Mouse (Mus musculus) gastrocnemius, adult 2 months (tissue): Measurements from ENCODE around the gene Gm2956. TPM values are rescaled to one million over a fixed set of nuclear protein-coding genes. Genes with fewer than 3 reads are reported as not detected.
"Not testable (repeated sequence)": the region's sequence is repeated elsewhere in the genome, so short reads cannot be mapped to it uniquely, and the experiment has no call there.

Experiments
- DNase-seq: peaks from one replicate; pipeline ENCODE4 v3.0.0; 2022
- H3K27ac ChIP-seq: fragments of 200-600 bp; 2 replicates; pipeline ENCODE4 v1.8.1; 2022; ENCODE audit warnings: mild to moderate bottlenecking
- H3K4me3 ChIP-seq: fragments of 200-600 bp; 2 replicates; pipeline ENCODE4 v1.8.1; 2022; ENCODE audit warnings: mild to moderate bottlenecking, moderate library complexity
- CTCF ChIP-seq: fragments of 200-600 bp; IDR thresholded peaks from 2 replicates; pipeline ENCODE4 v1.8.1; 2022; ENCODE audit warnings: antibody characterized with exemption, mild to moderate bottlenecking, moderate library complexity
- intact Hi-C: fragments of 180-260 bp; cut with DNase I; formaldehyde crosslinking; loops from one replicate; pipeline ENCODE4 v1.15.1; 2025
- long read RNA-seq, 2 experiments: library from polyadenylated mRNA; stranded (forward); transcript quantifications; one replicate each; pipeline ENCODE4 v2.0.0; 2021
- total RNA-seq, 2 experiments: library from RNA; stranded (reverse); gene quantifications; 2 replicates each; pipeline ENCODE4 v1.2.3; 2021

The Gm2956 gene
- total RNA-seq: not detected
- long read RNA-seq, experiment 1, partial matches to known transcripts: 0 of 1 reads
- long read RNA-seq, experiment 1, other reads (novel, unspliced or antisense): 1 of 1 reads
- long read RNA-seq, experiment 2, partial matches to known transcripts: 0 of 1 reads
- long read RNA-seq, experiment 2, other reads (novel, unspliced or antisense): 1 of 1 reads

DNA sequence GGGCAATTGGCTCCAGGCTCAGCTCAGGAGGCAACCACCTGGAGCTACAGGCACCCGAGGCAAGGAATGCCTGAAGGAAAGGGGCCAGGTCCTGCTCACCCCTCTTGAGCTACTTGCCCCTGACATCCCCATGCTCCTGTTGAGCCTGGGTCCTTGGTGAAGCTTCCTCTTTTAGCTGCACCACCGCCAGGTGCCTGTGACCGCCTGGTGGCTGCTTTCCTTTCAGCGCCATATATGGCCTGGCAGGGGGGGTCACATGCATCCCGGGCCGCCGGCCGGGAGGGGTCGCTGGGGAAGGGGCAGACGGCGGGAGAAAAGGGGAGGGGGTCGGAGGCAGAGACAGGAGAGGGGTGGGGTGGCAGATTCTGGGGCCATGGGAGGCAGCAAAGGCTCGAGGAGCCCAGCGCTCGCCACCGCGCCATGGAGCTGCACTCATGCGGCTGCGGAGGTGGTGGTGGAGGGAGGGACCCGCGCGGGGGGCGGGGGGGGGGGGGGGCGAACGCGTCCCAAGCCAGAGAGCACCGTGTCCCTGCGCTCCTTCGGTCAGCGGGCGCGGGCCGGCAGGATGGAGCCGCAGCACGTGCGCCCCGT is at the start of gene Gm2956:
Gene Gm2956, plus strand, starts transcription at position 541 of the 591 bp plus-strand sequence.
- DNase-seq, H3K27ac ChIP-seq, intact Hi-C loops: not testable (repeated sequence)
- H3K4me3 ChIP-seq: peak within 1 kb of the TSS; percentile 40

DNA sequence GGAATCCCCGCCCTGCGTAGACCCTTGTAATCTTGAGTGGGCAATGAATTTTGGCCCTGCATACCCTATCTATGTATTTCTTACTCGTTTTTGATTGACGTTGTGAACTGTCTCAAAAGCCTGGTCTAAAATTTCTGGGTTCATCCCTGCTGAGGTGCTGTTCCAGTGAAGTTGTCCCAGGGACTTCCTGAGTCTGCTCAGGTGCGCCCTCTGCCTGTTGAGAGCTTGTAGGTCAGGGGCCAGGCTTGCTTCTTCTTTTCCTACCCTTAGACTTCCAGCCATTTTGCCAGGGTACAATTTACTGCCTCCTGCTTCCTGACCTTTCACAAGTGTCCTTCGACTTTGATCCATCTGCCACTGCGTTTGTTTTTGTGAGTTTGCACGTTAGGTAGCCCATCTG is 979 bp downstream of the Gm2956 start:
- intact Hi-C loops, H3K27ac ChIP-seq, DNase-seq, H3K4me3 ChIP-seq: not testable (repeated sequence)
- peak; percentile 34; the same call in 1 of the 2 replicates for TF ChIP-seq CTCF

DNA sequence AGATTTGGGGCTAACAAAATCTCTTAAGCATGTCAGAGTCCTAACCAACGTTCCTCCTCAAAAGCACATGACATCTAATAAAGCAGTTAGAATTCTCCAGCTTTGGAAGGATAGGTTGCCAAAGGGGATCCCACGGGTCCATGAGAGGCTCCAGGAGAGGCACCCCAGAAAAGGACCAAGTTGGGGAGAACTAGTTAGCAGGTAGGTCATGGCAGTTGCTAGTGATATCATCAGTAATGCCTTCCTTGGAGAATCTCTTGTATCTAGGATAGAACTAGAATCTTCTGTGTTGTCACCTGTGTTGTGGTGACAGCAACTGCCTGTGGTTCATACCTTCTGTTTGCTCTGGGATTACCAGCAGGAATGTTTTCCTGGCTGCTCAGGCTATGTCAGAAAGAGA is 62.4 kb downstream of the Gm2956 start, which contains the start of gene Gm10413:
Gene Gm10413, plus strand, starts transcription at position 301 of the 400 bp plus-strand sequence.
- DNase-seq, intact Hi-C loops, H3K27ac ChIP-seq, H3K4me3 ChIP-seq: not testable (repeated sequence)

Other genes with a start within 250 kb of the Gm2956 start
- not detected for gene Gm10340, start 198.6 kb upstream of the Gm2956 start, total RNA-seq
- gene Gm5795, start 144.4 kb upstream of the Gm2956 start, total RNA-seq: not detected
- gene D830030K20Rik, start 124.1 kb upstream of the Gm2956 start, total RNA-seq: not detected
- not detected for gene Gm10413, start 62.5 kb downstream of the Gm2956 start, total RNA-seq
- under 1 TPM in 1 of 2 experiments, not detected in 1; 0.20 TPM for gene Gm10409, start 80.0 kb downstream of the Gm2956 start, total RNA-seq
- gene Gm3005, start 95.5 kb downstream of the Gm2956 start, total RNA-seq: not detected
- gene Gm10408, start 116.8 kb downstream of the Gm2956 start, total RNA-seq: not detected